ENCODE assay signal across 9 mouse cellular contexts in the genomic region with DNA sequence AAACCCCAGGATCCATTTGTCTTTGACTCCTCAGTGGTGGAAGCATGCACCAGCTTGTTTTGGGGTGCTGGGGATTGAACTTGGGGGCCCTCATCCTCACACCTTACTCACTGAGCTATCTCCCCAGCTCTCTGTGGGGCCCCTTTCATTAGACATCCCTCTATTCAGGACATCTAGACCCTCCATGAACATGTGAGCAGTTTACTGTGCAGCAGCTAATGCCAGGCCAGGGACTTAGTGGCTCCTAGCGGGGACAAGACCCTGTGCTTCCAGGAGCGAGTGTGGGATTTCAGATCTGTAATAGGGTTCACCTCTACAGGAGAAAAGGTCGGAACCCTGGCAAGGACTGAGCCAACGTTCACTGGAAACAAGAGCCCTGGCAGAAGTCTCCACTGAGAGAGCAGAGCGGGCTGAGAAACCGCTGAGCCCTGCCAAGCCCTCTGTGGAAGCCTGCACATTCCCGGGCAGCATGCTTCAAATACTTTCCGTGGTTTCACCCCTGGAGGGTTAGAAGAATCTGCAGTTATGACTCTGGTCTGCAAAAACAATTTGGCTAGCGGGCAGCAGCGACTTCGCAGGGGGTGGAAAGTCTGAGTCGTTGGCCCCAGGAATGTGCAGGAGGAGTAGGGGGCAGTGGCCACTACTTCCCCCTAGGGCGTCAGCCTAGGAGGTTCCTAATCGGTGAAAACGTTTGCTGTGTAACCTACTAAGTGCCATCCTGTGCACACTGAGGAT.
DNase-seq lines count a peak whose midpoint lies in the region; ATAC-seq and TF ChIP-seq lines count a peak whose summit lies in the region.
"Had no signal": no experiment of that assay in that cellular context is flagged by ENCODE, and none has a peak within 500 bp of the region (broad histone marks: within the 10 kb centered on the region; RNA-seq: fewer than 3 reads in every experiment).

No protein-coding gene starts in this region.

- H3ac ChIP-seq in C2C12 (ENCODE audit: control insufficient read depth, insufficient read length, low read depth) = no peak overlapping the region

- H3K9me3 ChIP-seq in heart, embryonic 14.5 days (ENCODE audit: control insufficient read depth, low read length) = 0 out of 2 replicates have a peak, but pooled peaks cover 3% of the 10 kb centered on the region
- H3K9me3 ChIP-seq in limb, embryonic 13.5 days = no peaks in the 10 kb centered on the region
- H3K9me3 ChIP-seq: midbrain, embryonic 12.5 days had no signal

- peak overlapping the region; percentile 55; the same call in 1 of the 2 replicates for H3K9ac ChIP-seq in heart, embryonic 14.5 days (ENCODE audit: low read length)
- H3K9ac ChIP-seq in limb, embryonic 13.5 days = no peak overlapping the region
- H3K9ac ChIP-seq: midbrain, embryonic 12.5 days had no signal

- peak overlapping the region; percentile 44 for H3K4me2 ChIP-seq in heart, embryonic 14.5 days (ENCODE audit: low read length)
- H3K4me2 ChIP-seq in limb, embryonic 13.5 days (replicated peaks) = peak overlapping the region; percentile 42
- H3K4me2 ChIP-seq: midbrain, embryonic 12.5 days had no signal

- no peaks in the 10 kb centered on the region for H3K79me2 ChIP-seq in C2C12 (ENCODE audit: control insufficient read depth, insufficient read depth)

- no peak overlapping the region for H3K4me3 ChIP-seq in C2C12 (ENCODE audit: insufficient read depth, poor library complexity, severe bottlenecking)
- no peak overlapping the region for H3K4me3 ChIP-seq in heart, embryonic 14.5 days (ENCODE audit: control insufficient read depth in 1 of 2, insufficient read depth in 1 of 2, low read depth in 1 of 2, low read length in 2 of 2)
- H3K4me3 ChIP-seq in limb, embryonic 13.5 days = no peak overlapping the region
- H3K4me3 ChIP-seq: midbrain, embryonic 12.5 days had no signal

- WGBS in heart, embryonic 14.5 days = 3% methylated on average over 15 of the region's 15 CpGs
- 12% methylated on average over 15 of the region's 15 CpGs for WGBS in limb, embryonic 13.5 days

- peaks cover 23 to 30% of the 10 kb centered on the region in 2 experiments for H3K4me1 ChIP-seq in heart, embryonic 14.5 days (ENCODE audit: control insufficient read depth in 2 of 2, insufficient read depth in 2 of 2, low read length in 2 of 2)
- peaks cover 22% of the 10 kb centered on the region for H3K4me1 ChIP-seq in limb, embryonic 13.5 days
- H3K4me1 ChIP-seq: midbrain, embryonic 12.5 days had no signal

- H3K27ac ChIP-seq in heart, embryonic 14.5 days (replicated peaks in 1 of 2; ENCODE audit: control insufficient read depth in 1 of 2, insufficient read depth in 1 of 2, low read depth in 2 of 2, low read length in 2 of 2) = peak overlapping the region; percentile 92 to 96
- H3K27ac ChIP-seq in limb, embryonic 13.5 days = peak overlapping the region; percentile 90
- H3K27ac ChIP-seq: midbrain, embryonic 12.5 days had no signal

- peak; percentile 65 for DNase-seq in embryo, embryonic 11 days
- DNase-seq in left cerebral cortex, adult 18-20 months (ENCODE audit: low spot score in 2 of 2) = no peak
- no peak for DNase-seq in spleen, adult 18-20 months
- DNase-seq in cerebellum, postnatal 36 days = no peak

- no peaks in the 10 kb centered on the region for H3K36me3 ChIP-seq in C2C12 (ENCODE audit: control insufficient read depth, insufficient read depth)
- H3K36me3 ChIP-seq in heart, embryonic 14.5 days (ENCODE audit: control insufficient read depth, insufficient read depth, low read length) = no peaks in the 10 kb centered on the region
- no peaks in the 10 kb centered on the region for H3K36me3 ChIP-seq in limb, embryonic 13.5 days
- H3K36me3 ChIP-seq: midbrain, embryonic 12.5 days had no signal

- no peaks in the 10 kb centered on the region for H3K79me3 ChIP-seq in C2C12 (ENCODE audit: low read depth)

- no peaks in the 10 kb centered on the region for H3K27me3 ChIP-seq in C2C12 (ENCODE audit: control insufficient read depth, insufficient read depth, insufficient read length)
- H3K27me3 ChIP-seq in heart, embryonic 14.5 days (ENCODE audit: control insufficient read depth, insufficient read depth, low read length) = no peaks in the 10 kb centered on the region
- H3K27me3 ChIP-seq in limb, embryonic 13.5 days = no peaks in the 10 kb centered on the region
- H3K27me3 ChIP-seq: midbrain, embryonic 12.5 days had no signal

- no peak for TF ChIP-seq CTCF in C2C12 (IDR thresholded peaks at IDR 0.05; ENCODE audit: control insufficient read depth, insufficient read depth, insufficient read length)

- ATAC-seq in heart, embryonic 14.5 days (ENCODE audit: insufficient number of reproducible peaks, insufficient read depth, low FRiP score, low read depth) = peak; percentile 84
- ATAC-seq in limb, embryonic 13.5 days (ENCODE audit: low FRiP score, low read depth) = peak; percentile 90
- no peak for ATAC-seq in erythroblast, adult 5-6 weeks (replicated peaks; ENCODE audit: low FRiP score, poor library complexity, severe bottlenecking)

TF ChIP-seq in C2C12, 6 proteins besides CTCF, POLR2A, EP300 and RAD21:
- TF ChIP-seq CEBPB (IDR thresholded peaks at IDR 0.05; ENCODE audit: low read depth) (no peak), USF1 (IDR thresholded peaks at IDR 0.05; ENCODE audit: low read depth) (no peak), MAX (IDR thresholded peaks at IDR 0.05) (no peak), FOSL1 (IDR thresholded peaks at IDR 0.05; ENCODE audit: insufficient read depth, low read length, poor library complexity, severe bottlenecking) (peak; percentile 66), MYOG (IDR thresholded peaks at IDR 0.05; ENCODE audit: control insufficient read depth, extremely low read depth, insufficient read length) (no peak), MYOD1 (IDR thresholded peaks at IDR 0.05; ENCODE audit: control insufficient read depth, insufficient read length, low read depth) (no peak)
TF ChIP-seq in C2C12: peak in this region for 1.
